Mouse (Mus musculus) lung, postnatal 0 days (tissue): Measurements from ENCODE around the gene Ccdc88b. TPM values are rescaled to one million over a fixed set of nuclear protein-coding genes. Genes with fewer than 3 reads are reported as not detected.
A peak's percentile ranks its signal among the peaks of the same experiment; 100 is the strongest.

Experiments
- ATAC-seq: fragments of 200-750 bp; cut with Nextera tagmentation; 2 replicates; pipeline ENCODE4 v1.8.0; 2017; ENCODE audit warnings: moderate library complexity
- DNase-seq: peaks from one replicate; pipeline ENCODE4 v3.0.0-alpha.2; 2016; ENCODE audit warnings: low spot score
- H3K27ac ChIP-seq: fragments of 300-500 bp; sonication (generic); 2 replicates; pipeline ENCODE4 v1.5.1; 2014; ENCODE audit warnings: antibody characterized with exemption, mild to moderate bottlenecking, low read length, mixed read lengths
- H3K27me3 ChIP-seq: fragments of 300-500 bp; sonication (generic); replicated peaks from 2 replicates; pipeline ENCODE4 v1.6.1; 2014; ENCODE audit warnings: low read length, mixed read lengths; ENCODE audit not compliant: insufficient read depth
- H3K36me3 ChIP-seq: fragments of 300-500 bp; sonication (generic); 2 replicates; pipeline ENCODE4 v1.6.1; 2014; ENCODE audit warnings: low read length, mixed read lengths; ENCODE audit not compliant: insufficient read depth
- H3K4me1 ChIP-seq: fragments of 300-500 bp; sonication (generic); 2 replicates; pipeline ENCODE4 v1.6.1; 2014; ENCODE audit warnings: antibody characterized with exemption, low read depth, low read length, mixed read lengths; ENCODE audit not compliant: insufficient read depth
- H3K4me2 ChIP-seq: fragments of 300-500 bp; sonication (generic); replicated peaks from 2 replicates; pipeline ENCODE4 v1.6.1; 2014; ENCODE audit warnings: low read depth, mild to moderate bottlenecking, low read length, moderate library complexity, mixed read lengths
- H3K4me3 ChIP-seq: fragments of 300-500 bp; sonication (generic); 2 replicates; pipeline ENCODE4 v1.5.1; 2014; ENCODE audit warnings: low read depth, low read length
- H3K9ac ChIP-seq: fragments of 300-500 bp; sonication (generic); replicated peaks from 2 replicates; pipeline ENCODE4 v1.6.1; 2014; ENCODE audit warnings: low read depth, mild to moderate bottlenecking
- H3K9me3 ChIP-seq: fragments of 300-500 bp; sonication (generic); 2 replicates; pipeline ENCODE4 v1.6.1; 2016; ENCODE audit warnings: low read length, mixed read lengths
- CTCF ChIP-seq: IDR thresholded peaks from 2 replicates; pipeline ENCODE4 v1.5.1; 2016; ENCODE audit warnings: antibody characterized with exemption, mild to moderate bottlenecking
- EP300 ChIP-seq: IDR thresholded peaks from 2 replicates; pipeline ENCODE4 v1.6.1; 2016; ENCODE audit warnings: antibody characterized with exemption, mild to moderate bottlenecking, control low read depth
- WGBS: fragments of 180-500 bp; shearing (Covaris S2); extraction: QIAGEN DNeasy Blood & Tissue Kit; methylation state at CpG from one replicate; pipeline ENCODE4 v1.1.7; 2014; 5-methylcytosine and 5-hydroxymethylcytosine counted together
- microRNA-seq: library from miRNA; unstranded; fragments of <30 nt; microRNA quantifications from one replicate; pipeline ENCODE4, GENCODE M21; 2016
- polyA plus RNA-seq: library from polyadenylated mRNA; unstranded; fragments of >200 nt; fragmentation: Nextera tagmentation; extraction: Ambion mirVana; gene quantifications from 2 replicates; pipeline ENCODE4 v1.2.1, GENCODE M21; 2015

The Ccdc88b gene
- polyA plus RNA-seq, 1 experiment from 2014 or later, result 6.3 TPM

- Histone ChIP-seq H3K9ac (no peak overlapping the region), H3K4me2 (no peak overlapping the region), H3K4me1 (no peaks in the 10 kb centered on the region), H3K4me3 (no peak overlapping the region), H3K27ac (no peak overlapping the region), H3K9me3 (no peaks in the 10 kb centered on the region), H3K27me3 (no peaks in the 10 kb centered on the region), H3K36me3 (peaks cover 10% of the 10 kb centered on the region; the same call in 1 of the 2 replicates)
- WGBS, result 76% methylated on average over 3 of the region's 3 CpGs
- no peak for TF ChIP-seq EP300
- TF ChIP-seq CTCF, result no peak
- no peak for ATAC-seq
- DNase-seq, result no peak
Observed at GRCm38 (mm10) chr19:6826601-6827000, 31.4 kb downstream of the Ccdc88b start.

DNA sequence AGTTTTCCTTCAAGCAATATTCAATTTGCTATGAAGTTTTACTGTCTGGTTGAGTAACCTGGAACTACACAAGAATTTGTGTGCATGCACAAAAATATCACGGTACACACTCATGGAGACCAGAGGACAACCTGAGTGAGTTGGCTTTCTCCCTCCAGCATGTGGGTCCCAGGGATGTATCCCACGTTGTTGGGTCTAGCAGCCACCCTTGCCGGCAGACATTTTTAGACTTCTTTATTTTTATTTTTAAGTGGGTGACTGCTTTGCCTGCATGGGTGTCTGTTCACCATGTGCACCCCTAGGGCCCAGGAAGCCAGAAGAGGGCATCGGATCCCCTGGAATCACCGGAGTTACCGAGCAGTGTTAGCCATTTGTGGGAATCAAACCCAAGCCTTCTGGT is 32.6 kb downstream of the Ccdc88b start:
- ATAC-seq, result no peak

GRCm38 (mm10) chr19:6820538-6821195 is 37.3 kb downstream of the Ccdc88b start:
- ATAC-seq, result no peak
- Histone ChIP-seq H3K4me1 (no peaks in the 10 kb centered on the region), H3K9ac (no peak overlapping the region), H3K4me2 (no peak overlapping the region), H3K9me3 (no peaks in the 10 kb centered on the region), H3K27me3 (no peaks in the 10 kb centered on the region), H3K36me3 (no peaks in the 10 kb centered on the region), H3K4me3 (no peak overlapping the region), H3K27ac (no peak overlapping the region)
- no peak for DNase-seq
- TF ChIP-seq CTCF, result no peak
- TF ChIP-seq EP300, result no peak
- WGBS, result 70% methylated on average over 13 of the region's 13 CpGs

More for the DNA sequence above, 32.6 kb downstream of the Ccdc88b start:
- Histone ChIP-seq H3K36me3 (0 out of 2 replicates have a peak, but pooled peaks cover under 1% of the 10 kb centered on the region), H3K9me3 (no peaks in the 10 kb centered on the region), H3K4me3 (no peak overlapping the region), H3K4me2 (no peak overlapping the region), H3K4me1 (no peaks in the 10 kb centered on the region), H3K27ac (no peak overlapping the region), H3K9ac (no peak overlapping the region), H3K27me3 (no peaks in the 10 kb centered on the region)
- 79% methylated on average over 6 of the region's 6 CpGs for WGBS
- DNase-seq, result no peak
- TF ChIP-seq CTCF (no peak), EP300 (no peak)

- ATAC-seq (no peak), DNase-seq (peak; percentile 19)
- no peak overlapping the region for H3K27ac ChIP-seq
- WGBS, result 34% methylated on average over 10 of the region's 10 CpGs
- H3K36me3 ChIP-seq, result no peaks in the 10 kb centered on the region
- H3K4me2 ChIP-seq, result no peak overlapping the region
- H3K9ac ChIP-seq, result no peak overlapping the region
- H3K4me1 ChIP-seq, result no peaks in the 10 kb centered on the region
- no peaks in the 10 kb centered on the region for H3K27me3 ChIP-seq
- no peak overlapping the region for H3K4me3 ChIP-seq
- TF ChIP-seq CTCF (no peak), EP300 (no peak)
- H3K9me3 ChIP-seq, result no peaks in the 10 kb centered on the region
Observed at GRCm38 (mm10) chr19:6819143-6819827, 38.7 kb downstream of the Ccdc88b start.

- no peak overlapping the region for H3K27ac ChIP-seq
- 62% methylated on average over 3 of the region's 3 CpGs for WGBS
Observed at GRCm38 (mm10) chr19:6814958-6815357, 43.1 kb downstream of the Ccdc88b start.

GRCm38 (mm10) chr19:6814366-6814765 is 43.6 kb downstream of the Ccdc88b start:
- no peak overlapping the region for H3K4me2 ChIP-seq
- H3K4me1 ChIP-seq, result no peaks in the 10 kb centered on the region
- DNase-seq (no peak), ATAC-seq (no peak)
- no peaks in the 10 kb centered on the region for H3K27me3 ChIP-seq
- H3K9me3 ChIP-seq, result no peaks in the 10 kb centered on the region
- H3K9ac ChIP-seq, result no peak overlapping the region
- H3K27ac ChIP-seq, result no peak overlapping the region
- no peak overlapping the region for H3K4me3 ChIP-seq
- TF ChIP-seq EP300, result no peak
- no peak for TF ChIP-seq CTCF
- no peaks in the 10 kb centered on the region for H3K36me3 ChIP-seq
- 22% methylated on average over 4 of the region's 4 CpGs for WGBS

More at GRCm38 (mm10) chr19:6814958-6815357, 43.1 kb downstream of the Ccdc88b start:
- Histone ChIP-seq H3K4me3 (no peak overlapping the region), H3K9ac (no peak overlapping the region), H3K4me1 (no peaks in the 10 kb centered on the region), H3K9me3 (no peaks in the 10 kb centered on the region), H3K4me2 (no peak overlapping the region), H3K36me3 (no peaks in the 10 kb centered on the region), H3K27me3 (no peaks in the 10 kb centered on the region)
- DNase-seq (no peak), ATAC-seq (no peak)
- TF ChIP-seq EP300, result no peak
- peak; percentile 22; the same call in 1 of the 2 replicates for TF ChIP-seq CTCF

Small RNA genes lying within 50 kb of the gene (microRNA-seq; reads per million reads assigned to microRNA genes)
- not detected for gene Mir5046

Other genes with a start within 250 kb of the Ccdc88b start
- 36.7 and 40.6 TPM in 2 replicates for gene Rps6ka4, start 17.6 kb downstream of the Ccdc88b start, polyA plus RNA-seq
- gene Trmt112, start 51.5 kb upstream of the Ccdc88b start, polyA plus RNA-seq, result 89.0 and 93.3 TPM in 2 replicates
- 437 and 450 TPM in 2 replicates for gene Prdx5, start 51.9 kb upstream of the Ccdc88b start, polyA plus RNA-seq
- gene Esrra, start 63.6 kb upstream of the Ccdc88b start, polyA plus RNA-seq, result 9.8 and 12.8 TPM in 2 replicates
- gene Catsperz, start 67.2 kb upstream of the Ccdc88b start, polyA plus RNA-seq, result 1.7 and 2.4 TPM in 2 replicates
- 0.12 and 0.30 TPM in 2 replicates for gene Kcnk4, start 76.3 kb upstream of the Ccdc88b start, polyA plus RNA-seq
- gene Bad, start 83.7 kb upstream of the Ccdc88b start, polyA plus RNA-seq, result 106 TPM in 2 replicates
- gene Gpr137, start 84.3 kb upstream of the Ccdc88b start, polyA plus RNA-seq, result 33.5 and 35.9 TPM in 2 replicates
- gene Ppp1r14b, start 116.8 kb upstream of the Ccdc88b start, polyA plus RNA-seq, result 60.5 and 62.7 TPM in 2 replicates
- 33.6 and 40.7 TPM in 2 replicates for gene Plcb3, start 118.3 kb upstream of the Ccdc88b start, polyA plus RNA-seq
- 105 and 107 TPM in 2 replicates for gene Fkbp2, start 122.3 kb upstream of the Ccdc88b start, polyA plus RNA-seq
- 27.1 and 28.1 TPM in 2 replicates for gene Vegfb, start 129.4 kb upstream of the Ccdc88b start, polyA plus RNA-seq
- 32.7 and 33.2 TPM in 2 replicates for gene Dnajc4, start 134.4 kb upstream of the Ccdc88b start, polyA plus RNA-seq
- gene Nudt22, start 137.9 kb upstream of the Ccdc88b start, polyA plus RNA-seq, result 21.0 and 24.9 TPM in 2 replicates
- 11.0 and 11.5 TPM in 2 replicates for gene Trpt1, start 137.9 kb upstream of the Ccdc88b start, polyA plus RNA-seq
- 15.8 and 16.0 TPM in 2 replicates for gene Fermt3, start 161.3 kb upstream of the Ccdc88b start, polyA plus RNA-seq
- gene Stip1, start 181.8 kb upstream of the Ccdc88b start, polyA plus RNA-seq, result 51.8 and 58.5 TPM in 2 replicates
- 16.0 and 19.4 TPM in 2 replicates for gene Macrod1, start 198.6 kb upstream of the Ccdc88b start, polyA plus RNA-seq
- 0.17 and 0.19 TPM in 2 replicates for gene Flrt1, start 247.5 kb upstream of the Ccdc88b start, polyA plus RNA-seq